Mouse (Mus musculus) embryonic facial prominence, embryonic 15.5 days (tissue): ENCODE results near the gene Smarce1. TPM values are rescaled to one million over a fixed set of nuclear protein-coding genes. Genes with fewer than 3 reads are reported as not detected.

Experiments
- ATAC-seq: fragments of 200-750 bp; cut with Nextera tagmentation; 2 replicates; pipeline ENCODE4 v1.8.0; 2017; ENCODE audit warnings: low read depth, moderate TSS enrichment; ENCODE audit not compliant: insufficient number of reproducible peaks, low FRiP score, low TSS enrichment
- H3K27ac ChIP-seq: fragments of 300-500 bp; sonication (generic); replicated peaks from 2 replicates; pipeline ENCODE4 v1.5.1; 2015; ENCODE audit warnings: mild to moderate bottlenecking, inconsistent platforms
- H3K27me3 ChIP-seq: fragments of 300-500 bp; sonication (generic); 2 replicates; pipeline ENCODE4 v1.6.1; 2015; ENCODE audit warnings: inconsistent platforms
- H3K36me3 ChIP-seq: fragments of 300-500 bp; sonication (generic); 2 replicates; pipeline ENCODE4 v1.6.1; 2015; ENCODE audit warnings: mild to moderate bottlenecking, inconsistent platforms
- H3K4me1 ChIP-seq: fragments of 300-500 bp; sonication (generic); 2 replicates; pipeline ENCODE4 v1.6.1; 2015; ENCODE audit warnings: inconsistent platforms
- H3K4me2 ChIP-seq: fragments of 300-500 bp; sonication (generic); replicated peaks from 2 replicates; pipeline ENCODE4 v1.6.1; 2015; ENCODE audit warnings: mild to moderate bottlenecking, inconsistent platforms
- H3K4me3 ChIP-seq: fragments of 300-500 bp; sonication (generic); replicated peaks from 2 replicates; pipeline ENCODE4 v1.5.1; 2015; ENCODE audit warnings: mild to moderate bottlenecking, inconsistent platforms
- H3K9ac ChIP-seq: fragments of 300-500 bp; sonication (generic); 2 replicates; pipeline ENCODE4 v1.6.1; 2015; ENCODE audit warnings: inconsistent platforms
- H3K9me3 ChIP-seq: fragments of 300-500 bp; sonication (generic); replicated peaks from 2 replicates; pipeline ENCODE4 v1.6.1; 2016; ENCODE audit warnings: inconsistent platforms
- WGBS: fragments of 180-500 bp; shearing (Covaris S2); methylation state at CpG from one replicate; pipeline ENCODE4 v1.1.7; 2015; 5-methylcytosine and 5-hydroxymethylcytosine counted together
- polyA plus RNA-seq: library from polyadenylated mRNA; unstranded; fragments of >200 nt; fragmentation: Nextera tagmentation; extraction: Ambion mirVana; gene quantifications from 2 replicates; pipeline ENCODE4 v1.2.1, GENCODE M21; 2015

Gene Smarce1
- polyA plus RNA-seq, 1 experiment from 2014 or later = 228 TPM

DNA sequence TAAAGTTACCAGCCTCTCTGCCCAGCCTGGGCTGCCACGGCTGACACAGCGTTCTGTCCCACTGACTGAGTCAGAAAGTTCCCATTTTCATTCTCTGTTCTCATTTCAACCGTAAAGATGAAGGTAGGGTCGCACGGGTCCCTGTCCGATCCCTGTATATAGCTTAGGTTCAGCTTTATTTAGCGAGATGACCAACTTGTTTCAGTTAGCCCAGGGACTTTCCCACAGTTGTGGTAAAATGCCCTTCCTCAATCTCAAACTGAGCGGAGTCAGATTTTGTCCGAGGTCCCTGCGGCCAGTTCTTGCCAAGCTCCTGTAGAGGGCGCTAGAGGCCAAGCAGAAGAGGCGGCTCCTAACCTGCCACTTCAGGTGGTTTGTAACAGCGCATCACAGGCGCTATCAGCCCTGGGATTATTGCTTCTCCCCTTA, 41.6 kb downstream of the Smarce1 start:
- Histone ChIP-seq H3K4me1 (no peaks in the 10 kb centered on the region), H3K36me3 (no peaks in the 10 kb centered on the region), H3K9ac (no peak overlapping the region), H3K27ac (no peak overlapping the region), H3K27me3 (no peaks in the 10 kb centered on the region), H3K9me3 (no peaks in the 10 kb centered on the region), H3K4me2 (no peak overlapping the region), H3K4me3 (no peak overlapping the region)
- no peak for ATAC-seq
- 23% methylated on average over 14 of the region's 14 CpGs for WGBS

DNA sequence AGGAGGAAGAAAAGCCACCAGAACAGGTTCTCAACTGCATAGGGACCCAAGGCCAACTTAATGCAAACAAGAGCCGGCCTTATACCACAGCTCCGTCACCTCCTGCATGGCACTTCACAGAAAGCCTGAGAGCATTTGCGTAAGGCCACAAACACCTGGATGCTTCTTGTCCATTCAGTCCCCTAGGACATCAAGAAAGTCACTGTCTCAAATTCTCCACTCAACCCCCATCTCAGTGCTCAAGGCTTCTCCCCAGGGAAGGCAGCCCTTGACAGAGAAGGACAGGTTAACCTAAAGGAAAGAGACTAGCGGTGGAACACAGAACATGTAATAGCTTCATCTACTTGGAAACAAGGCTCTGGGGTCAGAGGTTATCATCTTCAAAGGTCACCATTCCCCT, 43.5 kb downstream of the Smarce1 start:
- H3K27me3 ChIP-seq = no peaks in the 10 kb centered on the region
- H3K4me1 ChIP-seq = no peaks in the 10 kb centered on the region
- H3K27ac ChIP-seq = no peak overlapping the region
- WGBS = 91% methylated on average over 4 of the region's 4 CpGs
- ATAC-seq = no peak
- H3K36me3 ChIP-seq = no peaks in the 10 kb centered on the region
- no peak overlapping the region for H3K4me2 ChIP-seq
- no peak overlapping the region for H3K4me3 ChIP-seq
- H3K9ac ChIP-seq = no peak overlapping the region
- H3K9me3 ChIP-seq = no peaks in the 10 kb centered on the region

DNA sequence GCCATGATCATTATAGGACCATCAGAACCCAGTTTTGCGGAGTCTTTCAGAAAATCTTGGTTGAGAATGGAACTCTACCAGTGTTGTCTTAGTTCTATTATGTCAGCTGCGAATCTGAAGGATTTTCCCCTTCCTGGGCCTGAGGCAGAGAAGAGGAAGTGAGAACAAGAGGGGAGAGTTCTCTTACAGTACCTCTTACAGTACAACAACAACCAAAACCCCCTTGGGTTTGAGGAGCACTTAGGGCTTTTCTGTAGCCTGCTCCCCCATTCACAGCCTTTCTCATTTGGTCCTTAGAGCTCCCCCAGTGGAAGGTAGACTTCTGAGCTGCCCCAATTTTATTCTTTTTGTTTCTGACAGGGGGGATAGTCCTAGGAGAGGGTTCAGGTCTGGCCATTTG, 44.0 kb downstream of the Smarce1 start:
- Histone ChIP-seq H3K9me3 (no peaks in the 10 kb centered on the region), H3K4me3 (no peak overlapping the region), H3K27me3 (no peaks in the 10 kb centered on the region), H3K4me2 (no peak overlapping the region), H3K36me3 (no peaks in the 10 kb centered on the region), H3K4me1 (no peaks in the 10 kb centered on the region), H3K9ac (no peak overlapping the region), H3K27ac (no peak overlapping the region)
- no peak for ATAC-seq
- 67% methylated on average over 2 of the region's 2 CpGs for WGBS

DNA sequence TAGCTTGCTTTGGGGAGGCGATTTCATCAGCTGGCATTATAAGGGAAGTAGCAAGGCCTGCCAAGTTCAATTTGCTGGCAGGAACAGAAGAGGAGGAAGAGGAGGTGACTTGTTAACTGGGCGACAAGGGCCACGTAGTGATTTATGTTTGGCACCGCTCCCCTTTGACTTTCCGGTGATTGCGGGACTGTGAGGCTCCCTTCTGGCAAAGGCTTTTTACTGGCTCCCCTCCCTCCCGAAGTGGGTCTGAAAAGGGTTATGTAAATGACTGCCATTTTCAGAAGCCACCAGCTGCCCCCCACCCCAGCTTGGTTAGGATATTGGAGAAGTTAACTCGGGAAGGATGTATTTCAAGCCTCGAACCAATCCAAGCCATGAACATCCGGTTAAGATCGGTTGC, 48.2 kb downstream of the Smarce1 start:
- Histone ChIP-seq H3K4me2 (no peak overlapping the region), H3K36me3 (no peaks in the 10 kb centered on the region), H3K27me3 (no peaks in the 10 kb centered on the region), H3K4me1 (no peaks in the 10 kb centered on the region), H3K4me3 (no peak overlapping the region), H3K27ac (no peak overlapping the region), H3K9ac (no peak overlapping the region), H3K9me3 (no peaks in the 10 kb centered on the region)
- ATAC-seq = no peak
- WGBS = 65% methylated on average over 11 of the region's 11 CpGs

DNA sequence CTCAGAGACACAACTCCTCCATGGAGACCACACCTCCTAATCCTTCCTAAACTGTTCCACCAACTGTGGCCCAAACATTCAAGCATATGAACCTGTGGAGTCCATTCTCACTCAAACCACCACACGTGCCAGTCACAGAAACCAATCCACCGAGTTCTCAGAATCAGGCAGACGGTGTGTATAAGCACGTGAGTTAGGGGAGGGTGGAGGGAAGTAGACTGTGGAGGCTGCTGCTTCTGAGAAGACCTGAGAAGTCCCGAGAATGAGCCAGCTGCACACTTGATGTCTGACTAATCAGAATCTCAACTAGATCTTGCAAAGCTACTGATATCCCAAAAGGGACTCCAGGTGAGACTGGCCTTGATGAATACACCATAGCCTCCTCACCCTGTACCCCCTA, 50.7 kb downstream of the Smarce1 start:
- H3K4me1 ChIP-seq = no peaks in the 10 kb centered on the region
- H3K27ac ChIP-seq = no peak overlapping the region
- no peaks in the 10 kb centered on the region for H3K9me3 ChIP-seq
- H3K27me3 ChIP-seq = no peaks in the 10 kb centered on the region
- no peak overlapping the region for H3K4me3 ChIP-seq
- 81% methylated on average over 5 of the region's 5 CpGs for WGBS
- ATAC-seq = no peak
- no peak overlapping the region for H3K4me2 ChIP-seq
- H3K36me3 ChIP-seq = no peaks in the 10 kb centered on the region
- H3K9ac ChIP-seq = no peak overlapping the region

DNA sequence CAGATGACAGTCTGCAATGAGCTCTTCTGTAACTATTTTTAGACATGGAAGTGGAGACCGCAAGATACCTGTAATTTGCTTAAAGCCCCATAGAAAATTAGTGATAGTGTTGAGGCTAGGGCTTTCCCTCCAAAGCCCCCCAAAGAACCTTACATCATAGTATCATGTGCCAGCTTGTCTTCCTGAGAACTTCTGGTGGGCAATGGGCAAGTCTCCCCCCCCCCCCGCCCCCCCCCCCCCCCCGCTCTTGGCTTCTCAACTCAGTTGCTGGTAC, 53.0 kb downstream of the Smarce1 start:
- H3K27me3 ChIP-seq = no peaks in the 10 kb centered on the region
- H3K27ac ChIP-seq = no peak overlapping the region
- H3K9me3 ChIP-seq = no peaks in the 10 kb centered on the region
- no peak for ATAC-seq
- no peak overlapping the region for H3K4me3 ChIP-seq
- H3K36me3 ChIP-seq = no peaks in the 10 kb centered on the region
- H3K4me1 ChIP-seq = no peaks in the 10 kb centered on the region
- WGBS = 86% methylated on average over 1 of the region's 3 CpGs
- no peak overlapping the region for H3K4me2 ChIP-seq
- H3K9ac ChIP-seq = no peak overlapping the region

DNA sequence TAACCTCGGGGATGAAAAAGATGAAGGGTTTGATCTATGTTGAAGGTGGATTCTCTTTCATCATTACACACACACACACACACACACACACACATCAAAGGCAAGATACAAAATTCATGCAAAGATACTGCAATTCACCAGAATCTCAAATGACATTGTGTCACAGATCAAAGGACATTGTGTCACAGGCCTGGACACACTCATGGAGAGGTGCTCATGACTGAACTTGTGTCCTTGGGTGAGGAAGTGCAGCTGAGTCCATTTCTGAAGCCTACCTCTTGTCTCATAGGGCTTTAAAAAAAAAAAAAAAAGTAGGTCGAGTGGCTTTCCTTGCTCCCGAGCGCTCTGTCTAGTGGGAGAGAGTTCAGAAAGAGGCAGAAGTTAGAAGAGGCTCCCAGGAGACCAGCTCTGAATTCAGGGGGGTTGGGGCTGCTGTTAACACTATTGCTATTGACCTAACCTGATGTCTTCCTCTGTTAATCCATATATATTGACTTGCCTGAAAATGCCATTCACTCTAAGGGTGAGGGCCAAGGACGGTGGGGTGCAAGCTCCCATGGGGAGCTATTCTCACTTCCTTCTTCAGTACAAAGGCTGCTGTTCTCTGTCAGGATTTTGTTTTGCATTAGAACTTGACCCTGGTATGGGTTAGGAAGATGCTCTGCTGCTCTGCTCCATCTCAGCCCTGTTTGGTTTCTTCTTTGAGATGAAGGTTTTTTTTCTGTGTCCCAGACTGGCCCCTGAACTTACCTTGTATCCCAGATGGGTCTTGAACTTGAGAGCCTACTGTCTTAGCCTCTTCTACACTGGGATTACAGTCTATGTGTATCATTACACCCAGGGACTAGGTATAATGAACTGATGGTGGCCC, 53.5 kb downstream of the Smarce1 start:
- no peak overlapping the region for H3K4me3 ChIP-seq
- no peaks in the 10 kb centered on the region for H3K4me1 ChIP-seq
- no peak overlapping the region for H3K4me2 ChIP-seq
- no peaks in the 10 kb centered on the region for H3K36me3 ChIP-seq
- no peak for ATAC-seq
- H3K27ac ChIP-seq = no peak overlapping the region
- WGBS = 61% methylated on average over 5 of the region's 5 CpGs
- H3K9me3 ChIP-seq = no peaks in the 10 kb centered on the region
- H3K27me3 ChIP-seq = no peaks in the 10 kb centered on the region
- no peak overlapping the region for H3K9ac ChIP-seq

DNA sequence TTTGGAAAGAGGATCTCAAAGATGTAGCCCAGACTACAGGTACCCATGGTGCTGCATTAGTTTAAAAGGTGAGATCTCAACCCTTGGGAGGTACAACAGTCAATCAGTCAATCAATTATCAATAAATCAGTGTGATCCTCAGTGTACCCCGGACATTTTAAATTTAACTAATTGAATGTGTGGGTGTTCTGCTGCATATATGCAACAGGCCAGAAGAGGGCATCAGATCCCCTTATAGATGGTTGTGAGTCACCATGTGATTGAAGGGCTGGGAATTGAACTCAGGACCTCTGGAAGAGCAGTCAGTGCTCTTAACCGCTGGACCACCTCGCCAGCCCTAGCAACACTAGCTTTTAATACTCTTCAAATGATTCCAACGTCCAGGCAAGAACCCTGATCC, 58.8 kb downstream of the Smarce1 start:
- no peak overlapping the region for H3K9ac ChIP-seq
- H3K4me1 ChIP-seq = no peaks in the 10 kb centered on the region
- no peak overlapping the region for H3K4me3 ChIP-seq
- no peaks in the 10 kb centered on the region for H3K9me3 ChIP-seq
- H3K4me2 ChIP-seq = no peak overlapping the region
- no peaks in the 10 kb centered on the region for H3K36me3 ChIP-seq
- 82% methylated on average over 4 of the region's 4 CpGs for WGBS
- H3K27me3 ChIP-seq = no peaks in the 10 kb centered on the region
- H3K27ac ChIP-seq = no peak overlapping the region
- no peak for ATAC-seq

DNA sequence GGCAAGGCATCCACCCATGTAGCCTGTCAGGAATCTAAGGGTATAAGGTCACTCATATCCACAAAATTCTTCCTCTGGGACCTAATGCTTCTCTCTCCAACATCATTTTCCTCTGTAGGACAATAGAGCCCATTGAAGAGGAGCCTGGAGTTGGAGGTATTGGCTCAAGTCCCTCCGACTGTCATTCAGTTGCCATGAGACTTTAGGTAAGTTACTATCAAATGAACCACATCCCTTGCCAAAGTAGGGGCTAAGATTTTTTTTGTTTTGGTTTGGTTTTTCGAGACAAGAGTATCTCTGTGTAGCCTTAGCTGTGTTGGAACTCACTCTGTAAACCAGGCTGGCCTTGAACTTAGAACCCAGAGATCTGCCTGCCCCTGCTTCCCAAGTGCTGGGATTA, 59.4 kb downstream of the Smarce1 start:
- Histone ChIP-seq H3K9ac (no peak overlapping the region), H3K4me3 (no peak overlapping the region), H3K9me3 (no peaks in the 10 kb centered on the region), H3K36me3 (no peaks in the 10 kb centered on the region), H3K27me3 (no peaks in the 10 kb centered on the region), H3K4me2 (no peak overlapping the region), H3K27ac (no peak overlapping the region), H3K4me1 (no peaks in the 10 kb centered on the region)
- no peak for ATAC-seq
- 65% methylated on average over 2 of the region's 2 CpGs for WGBS

DNA sequence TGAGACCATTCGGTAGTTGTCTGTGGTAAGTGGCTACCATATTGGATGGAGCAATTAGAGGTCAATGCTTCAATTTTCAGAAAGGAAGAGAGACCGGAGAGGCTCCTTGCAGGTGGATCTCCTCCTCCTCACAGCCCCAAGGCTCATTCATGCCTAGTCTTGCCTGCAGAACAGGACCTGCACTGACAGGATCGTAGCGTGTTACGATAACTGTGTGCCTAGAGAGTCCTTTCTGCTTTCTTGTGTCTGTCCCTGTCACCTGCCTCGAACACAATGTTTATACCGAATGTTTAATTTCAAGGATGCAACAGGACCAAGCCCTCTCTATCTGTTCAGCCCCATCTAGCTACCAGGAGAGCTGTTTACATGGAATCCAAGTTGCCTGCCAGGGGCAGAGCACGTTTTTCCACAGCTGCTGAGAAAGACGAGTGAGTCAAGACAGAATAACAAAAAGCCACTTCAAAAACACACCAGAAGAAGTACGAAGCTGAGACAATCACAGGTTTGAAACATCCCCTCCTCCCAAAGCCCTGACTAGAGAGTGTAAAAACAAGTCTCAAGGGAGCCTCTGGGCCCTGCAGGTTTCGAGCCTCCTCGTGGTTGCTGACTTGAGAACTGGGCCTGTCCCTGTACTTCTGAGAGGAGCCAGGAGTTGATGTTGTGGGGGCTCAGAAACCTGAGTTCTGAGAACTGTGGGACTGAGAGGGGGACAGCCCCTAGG, 60.1 kb downstream of the Smarce1 start:
- Histone ChIP-seq H3K4me2 (no peak overlapping the region), H3K9me3 (no peaks in the 10 kb centered on the region), H3K4me1 (no peaks in the 10 kb centered on the region), H3K4me3 (no peak overlapping the region), H3K27me3 (no peaks in the 10 kb centered on the region), H3K9ac (no peak overlapping the region), H3K27ac (peak overlapping the region; percentile 48; the same call in 1 of the 2 replicates), H3K36me3 (no peaks in the 10 kb centered on the region)
- WGBS = 53% methylated on average over 12 of the region's 12 CpGs
- ATAC-seq = no peak

DNA sequence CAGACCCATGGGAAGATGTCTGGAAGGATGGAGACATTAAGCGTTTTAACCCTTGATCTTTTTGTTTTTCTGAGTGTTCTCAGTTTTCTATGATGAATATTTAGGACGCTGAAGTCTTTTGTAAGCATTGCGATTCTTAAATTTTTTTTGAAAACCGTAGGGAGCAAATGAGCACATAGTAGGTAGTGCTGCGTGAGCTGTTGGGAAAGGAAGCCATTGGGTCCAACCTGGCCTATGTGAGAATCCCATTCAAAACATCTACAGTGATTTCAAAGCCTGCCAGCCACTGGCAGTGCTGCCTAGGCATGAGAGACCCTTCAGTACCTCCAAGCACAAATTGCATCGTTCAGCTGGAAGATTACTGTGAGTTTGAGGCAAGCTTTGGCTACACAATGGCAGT, 60.8 kb downstream of the Smarce1 start:
- no peaks in the 10 kb centered on the region for H3K4me1 ChIP-seq
- no peaks in the 10 kb centered on the region for H3K9me3 ChIP-seq
- H3K9ac ChIP-seq = no peak overlapping the region
- H3K4me2 ChIP-seq = no peak overlapping the region
- 90% methylated on average over 6 of the region's 6 CpGs for WGBS
- ATAC-seq = no peak
- no peak overlapping the region for H3K4me3 ChIP-seq
- H3K36me3 ChIP-seq = no peaks in the 10 kb centered on the region
- H3K27me3 ChIP-seq = no peaks in the 10 kb centered on the region
- H3K27ac ChIP-seq = no peak overlapping the region

DNA sequence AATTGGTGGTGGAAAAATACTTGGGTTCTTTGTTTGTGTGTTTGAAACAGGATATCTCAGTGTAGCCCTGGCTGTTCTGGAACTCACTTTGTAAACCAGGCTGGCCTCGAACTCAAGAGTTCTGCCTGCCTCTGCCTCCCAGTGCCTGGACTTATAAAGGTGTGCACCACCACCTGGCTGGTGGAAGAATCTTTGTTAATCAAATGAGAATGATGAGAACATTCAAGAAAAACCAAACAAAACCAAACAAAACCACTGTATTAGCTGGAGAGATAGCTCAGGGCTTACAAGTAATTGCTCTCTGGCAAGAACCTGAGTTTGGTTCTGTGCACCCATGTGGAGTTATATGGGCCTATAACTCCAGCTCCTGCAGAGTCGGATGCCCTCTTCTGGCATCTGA, 61.4 kb downstream of the Smarce1 start:
- 85% methylated on average over 2 of the region's 2 CpGs for WGBS
- H3K9me3 ChIP-seq = no peaks in the 10 kb centered on the region

More for the DNA sequence above, 61.4 kb downstream of the Smarce1 start:
- no peak for ATAC-seq
- Histone ChIP-seq H3K4me1 (no peaks in the 10 kb centered on the region), H3K27ac (no peak overlapping the region), H3K27me3 (no peaks in the 10 kb centered on the region), H3K36me3 (no peaks in the 10 kb centered on the region), H3K4me2 (no peak overlapping the region), H3K9ac (no peak overlapping the region), H3K4me3 (no peak overlapping the region)
